Mouse (Mus musculus): ENCODE results near the gene Ajm1.
"Not testable (repeated sequence)": the region's sequence is repeated elsewhere in the genome, so short reads cannot be mapped to it uniquely, and the experiment has no call there.

Ajm1 gene

GRCm38 (mm10) chr2:25565741-25566140 is 15.8 kb downstream of the Ajm1 start:
- no peak for DNase-seq

- no peak for DNase-seq
Measured at GRCm38 (mm10) chr2:25561946-25562345, 19.6 kb downstream of the Ajm1 start.

- DNase-seq = no peak
Measured at GRCm38 (mm10) chr2:25560551-25560950, 21.0 kb downstream of the Ajm1 start.

- DNase-seq = no peak
Measured at GRCm38 (mm10) chr2:25558774-25559173, 22.8 kb downstream of the Ajm1 start.

GRCm38 (mm10) chr2:25557964-25558360 is 23.6 kb downstream of the Ajm1 start:
- peak in 1 of 2 experiments; percentile 70 for DNase-seq

GRCm38 (mm10) chr2:25557221-25557963 is 24.2 kb downstream of the Ajm1 start, which contains the start of gene Edf1:
Gene Edf1 (plus strand): TSS chr2:25557847.
- DNase-seq = peak; percentile 95 to 97

GRCm38 (mm10) chr2:25556296-25556695 is 25.3 kb downstream of the Ajm1 start:
- DNase-seq = no peak

GRCm38 (mm10) chr2:25555479-25555878 is 26.1 kb downstream of the Ajm1 start:
- DNase-seq = not testable (repeated sequence)

GRCm38 (mm10) chr2:25553171-25553786 is 28.3 kb downstream of the Ajm1 start:
- not testable (repeated sequence) for DNase-seq

- DNase-seq = peak; percentile 65 to 74
Measured at GRCm38 (mm10) chr2:25551186-25551585, 30.4 kb downstream of the Ajm1 start.

GRCm38 (mm10) chr2:25549021-25549991 is 32.3 kb downstream of the Ajm1 start:
- DNase-seq = no peak

GRCm38 (mm10) chr2:25546811-25547491 is 34.6 kb downstream of the Ajm1 start, which contains the start of gene Traf2:
Gene Traf2 (minus strand): TSS chr2:25546940.
- DNase-seq = peak; percentile 99 to 100

- DNase-seq = no peak
Measured at GRCm38 (mm10) chr2:25545996-25546810, 35.4 kb downstream of the Ajm1 start.

GRCm38 (mm10) chr2:25541644-25542367 is 39.8 kb downstream of the Ajm1 start:
- DNase-seq = no peak

GRCm38 (mm10) chr2:25540541-25540948 is 41.0 kb downstream of the Ajm1 start:
- DNase-seq = peak in 1 of 2 experiments; percentile 50

- no peak for DNase-seq
Measured at GRCm38 (mm10) chr2:25536531-25536930, 45.0 kb downstream of the Ajm1 start.

GRCm38 (mm10) chr2:25534866-25535182 is 46.7 kb downstream of the Ajm1 start:
- no peak for DNase-seq

- DNase-seq = peak; percentile 25 to 51
Measured at GRCm38 (mm10) chr2:25534178-25534865, 47.2 kb downstream of the Ajm1 start.

GRCm38 (mm10) chr2:25533707-25534106 is 47.9 kb downstream of the Ajm1 start:
- DNase-seq = no peak
